Mouse (Mus musculus) intestine, embryonic 16.5 days (tissue): Measurements from ENCODE around the gene Gm20379. TPM values are rescaled to one million over a fixed set of nuclear protein-coding genes. Genes with fewer than 3 reads are reported as not detected.

ENCODE experiments used
- ATAC-seq: fragments of 200-750 bp; cut with Nextera tagmentation; 2 replicates; pipeline ENCODE4 v1.8.0; 2017; ENCODE audit warnings: moderate TSS enrichment, moderate library complexity
- H3K27ac ChIP-seq: fragments of 300-500 bp; sonication (generic); 2 replicates; pipeline ENCODE4 v1.5.1; 2014; ENCODE audit warnings: mild to moderate bottlenecking, low read length
- H3K27me3 ChIP-seq: fragments of 300-500 bp; sonication (generic); replicated peaks from 2 replicates; pipeline ENCODE4 v1.6.1; 2014; ENCODE audit warnings: low read length, control low read depth, mixed read lengths; ENCODE audit not compliant: control insufficient read depth, insufficient read depth
- H3K36me3 ChIP-seq: fragments of 300-500 bp; sonication (generic); 2 replicates; pipeline ENCODE4 v1.6.1; 2014; ENCODE audit warnings: low read length, control low read depth; ENCODE audit not compliant: control insufficient read depth, insufficient read depth
- H3K4me1 ChIP-seq: fragments of 300-500 bp; sonication (generic); 2 replicates; pipeline ENCODE4 v1.6.1; 2014; ENCODE audit warnings: low read length, control low read depth, mixed read lengths; ENCODE audit not compliant: control insufficient read depth, insufficient read depth
- H3K4me2 ChIP-seq: fragments of 300-500 bp; sonication (generic); 2 replicates; pipeline ENCODE4 v1.6.1; 2014; ENCODE audit warnings: low read depth, low read length, control low read depth
- H3K4me3 ChIP-seq: fragments of 300-500 bp; sonication (generic); 2 replicates; pipeline ENCODE4 v1.5.1; 2014; ENCODE audit warnings: mild to moderate bottlenecking, low read length
- H3K9ac ChIP-seq: fragments of 300-500 bp; sonication (generic); 2 replicates; pipeline ENCODE4 v1.6.1; 2014; ENCODE audit warnings: low read depth, low read length
- H3K9me3 ChIP-seq: fragments of 300-500 bp; sonication (generic); 2 replicates; pipeline ENCODE4 v1.6.1; 2016; ENCODE audit warnings: low read length, control low read depth; ENCODE audit not compliant: control insufficient read depth
- whole genome bisulfite sequencing: fragments of 180-500 bp; shearing (Covaris S2); extraction: QIAGEN DNeasy Blood & Tissue Kit; methylation state at CpG from one replicate; pipeline ENCODE4 v1.1.7; 2014; 5-methylcytosine and 5-hydroxymethylcytosine counted together
- polyA plus RNA-seq: library from polyadenylated mRNA; unstranded; fragments of >200 nt; fragmentation: Nextera tagmentation; extraction: Ambion mirVana; gene quantifications from 2 replicates; pipeline ENCODE4 v1.2.1, GENCODE M21; 2015

Gene Gm20379
- polyA plus RNA-seq, 1 experiment from 2014 or later, result 0.65 TPM

GRCm38 (mm10) chr13:92296490-92296889 lies 9.3 kb upstream of the Gm20379 start:
- Histone ChIP-seq H3K9me3 (no peaks in the 10 kb centered on the region), H3K4me1 (no peaks in the 10 kb centered on the region), H3K9ac (no peak overlapping the region), H3K27ac (no peak overlapping the region), H3K4me2 (no peak overlapping the region), H3K27me3 (no peaks in the 10 kb centered on the region), H3K36me3 (no peaks in the 10 kb centered on the region), H3K4me3 (no peak overlapping the region)
- WGBS, result 96% methylated on average over 4 of the region's 4 CpGs
- no peak for ATAC-seq

DNA sequence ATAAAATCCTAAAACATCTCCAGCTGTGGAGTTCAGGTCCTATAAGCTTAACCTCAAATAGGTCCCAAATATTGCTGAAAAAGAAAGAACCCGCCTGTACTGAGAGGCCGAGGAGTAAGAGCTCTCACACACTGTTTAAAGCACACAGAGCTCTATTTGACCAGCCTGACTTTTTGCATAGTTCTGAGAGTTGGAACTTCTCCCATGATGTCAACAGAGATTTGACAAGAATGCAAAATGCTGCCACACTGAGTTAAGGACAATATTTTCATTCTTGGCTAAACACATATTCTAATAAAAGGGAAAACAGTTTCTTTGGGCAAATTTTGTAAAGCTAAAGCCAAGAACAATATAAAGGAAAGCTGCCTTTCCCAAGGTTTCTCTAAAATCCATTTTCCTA lies 8.8 kb upstream of the Gm20379 start:
- Histone ChIP-seq H3K36me3 (no peaks in the 10 kb centered on the region), H3K4me1 (no peaks in the 10 kb centered on the region), H3K27ac (no peak overlapping the region), H3K4me3 (no peak overlapping the region), H3K27me3 (no peaks in the 10 kb centered on the region), H3K9me3 (no peaks in the 10 kb centered on the region), H3K4me2 (no peak overlapping the region), H3K9ac (no peak overlapping the region)
- no peak for ATAC-seq
- WGBS, result 94% methylated on average over 2 of the region's 2 CpGs

- H3K9me3 ChIP-seq, result no peaks in the 10 kb centered on the region
- WGBS, result 56% methylated on average over 1 of the region's 1 CpGs
- no peaks in the 10 kb centered on the region for H3K36me3 ChIP-seq
- H3K4me1 ChIP-seq, result no peaks in the 10 kb centered on the region
- H3K27me3 ChIP-seq, result no peaks in the 10 kb centered on the region
- H3K4me2 ChIP-seq, result no peak overlapping the region
- peak; percentile 44; the same call in 1 of the 2 replicates for ATAC-seq
- H3K9ac ChIP-seq, result no peak overlapping the region
- H3K4me3 ChIP-seq, result no peak overlapping the region
- no peak overlapping the region for H3K27ac ChIP-seq
Observed at GRCm38 (mm10) chr13:92299522-92299921, 6.3 kb upstream of the Gm20379 start.

DNA sequence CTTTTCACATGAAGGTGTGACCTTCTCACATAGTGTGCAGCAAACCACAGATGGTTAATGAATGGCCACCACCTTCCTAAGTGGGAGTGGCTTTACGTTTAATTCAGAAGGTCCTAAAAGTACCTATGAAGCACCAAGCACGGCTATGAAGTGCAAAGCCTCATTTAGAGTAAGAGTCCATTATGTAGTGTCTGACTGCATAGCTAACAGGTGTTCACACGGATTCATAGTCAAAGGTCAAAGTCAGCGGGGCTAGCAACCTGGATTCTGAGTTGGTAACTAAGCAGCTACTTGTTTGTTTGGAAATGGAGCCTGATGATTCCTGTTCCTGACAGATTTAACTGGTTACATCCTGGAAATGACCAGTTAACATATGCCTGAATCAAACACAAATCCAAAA lies 4.0 kb upstream of the Gm20379 start:
- Histone ChIP-seq H3K36me3 (no peaks in the 10 kb centered on the region), H3K27ac (no peak overlapping the region), H3K27me3 (no peaks in the 10 kb centered on the region), H3K4me2 (no peak overlapping the region), H3K9me3 (no peaks in the 10 kb centered on the region), H3K4me3 (no peak overlapping the region), H3K4me1 (no peaks in the 10 kb centered on the region), H3K9ac (no peak overlapping the region)
- ATAC-seq, result peak; percentile 50; the same call in 1 of the 2 replicates
- 50% methylated on average over 4 of the region's 4 CpGs for WGBS

DNA sequence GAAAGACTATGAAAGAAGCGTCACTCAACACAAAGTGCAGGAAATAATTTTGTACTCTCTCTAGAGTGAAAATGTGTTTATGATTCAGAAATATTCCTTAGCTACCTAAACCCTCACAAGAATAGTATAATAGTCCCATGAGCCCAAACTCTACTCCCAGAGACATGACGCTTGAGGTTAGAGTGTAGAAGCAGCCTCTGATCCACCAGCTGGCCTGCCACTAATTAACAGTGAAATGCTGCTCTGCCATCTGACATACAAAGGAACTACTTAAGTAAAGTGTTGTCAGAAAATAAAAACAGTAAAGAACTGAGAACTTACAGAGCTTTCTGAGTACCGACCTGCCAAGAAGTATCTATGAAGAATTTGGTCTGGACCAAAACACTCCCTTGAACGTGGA lies 3.3 kb upstream of the Gm20379 start:
- H3K4me3 ChIP-seq, result no peak overlapping the region
- no peak for ATAC-seq
- H3K27ac ChIP-seq, result no peak overlapping the region
- H3K9ac ChIP-seq, result no peak overlapping the region
- no peaks in the 10 kb centered on the region for H3K36me3 ChIP-seq
- H3K4me2 ChIP-seq, result no peak overlapping the region
- WGBS, result 74% methylated on average over 4 of the region's 4 CpGs
- no peaks in the 10 kb centered on the region for H3K4me1 ChIP-seq
- no peaks in the 10 kb centered on the region for H3K9me3 ChIP-seq
- H3K27me3 ChIP-seq, result no peaks in the 10 kb centered on the region

DNA sequence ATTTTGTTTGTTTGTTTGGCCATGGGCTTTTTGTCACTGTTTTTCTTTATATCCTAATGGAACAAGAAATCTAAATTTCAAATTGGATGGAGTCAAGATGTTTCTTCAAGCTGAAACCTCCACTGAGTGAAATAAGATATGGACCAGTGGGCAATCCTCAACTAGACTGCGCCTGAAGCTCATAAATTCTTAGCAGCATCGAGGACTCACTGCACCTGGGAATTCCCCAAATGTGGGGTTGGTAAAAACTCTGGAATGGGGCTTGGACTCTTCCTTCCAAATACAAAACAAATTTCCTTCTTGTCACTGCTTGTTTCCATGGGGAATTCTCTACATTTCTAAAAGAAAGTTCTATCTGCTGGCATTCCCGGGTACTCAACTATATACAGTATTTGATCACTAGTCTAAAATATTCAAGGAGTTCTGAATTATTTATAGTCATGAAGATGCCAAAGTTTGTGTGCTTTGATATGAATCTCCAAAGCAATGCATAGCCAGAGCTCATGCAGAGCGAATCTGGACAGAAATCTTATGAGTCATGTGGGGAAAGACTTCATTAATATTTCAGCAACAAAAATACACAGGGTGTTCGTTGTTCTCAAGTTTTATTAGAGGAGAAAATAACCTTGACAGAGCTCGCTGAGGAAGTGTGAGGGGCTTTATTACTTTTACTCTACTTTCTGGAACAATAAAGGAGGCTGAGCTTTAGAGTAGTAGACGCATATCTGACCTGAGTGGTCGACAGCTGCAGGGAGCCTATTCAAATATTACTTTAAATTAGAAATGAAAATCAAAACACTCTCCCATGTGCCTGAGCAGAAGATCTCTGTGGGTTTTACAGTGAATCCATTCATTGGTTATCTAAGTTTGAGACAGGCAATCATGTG lies 2.5 kb upstream of the Gm20379 start:
- H3K27ac ChIP-seq, result no peak overlapping the region
- 72% methylated on average over 8 of the region's 8 CpGs for WGBS
- H3K4me2 ChIP-seq, result no peak overlapping the region
- H3K36me3 ChIP-seq, result no peaks in the 10 kb centered on the region
- no peak overlapping the region for H3K4me3 ChIP-seq
- no peak for ATAC-seq
- no peaks in the 10 kb centered on the region for H3K4me1 ChIP-seq
- no peak overlapping the region for H3K9ac ChIP-seq
- H3K27me3 ChIP-seq, result no peaks in the 10 kb centered on the region
- H3K9me3 ChIP-seq, result no peaks in the 10 kb centered on the region

GRCm38 (mm10) chr13:92304291-92304690 lies 1.5 kb upstream of the Gm20379 start:
- Histone ChIP-seq H3K27ac (no peak overlapping the region), H3K4me2 (no peak overlapping the region), H3K4me3 (no peak overlapping the region), H3K36me3 (peaks cover 3% of the 10 kb centered on the region), H3K9ac (no peak overlapping the region), H3K27me3 (no peaks in the 10 kb centered on the region), H3K4me1 (no peaks in the 10 kb centered on the region), H3K9me3 (no peaks in the 10 kb centered on the region)
- WGBS, result 95% methylated on average over 5 of the region's 5 CpGs
- no peak for ATAC-seq

DNA sequence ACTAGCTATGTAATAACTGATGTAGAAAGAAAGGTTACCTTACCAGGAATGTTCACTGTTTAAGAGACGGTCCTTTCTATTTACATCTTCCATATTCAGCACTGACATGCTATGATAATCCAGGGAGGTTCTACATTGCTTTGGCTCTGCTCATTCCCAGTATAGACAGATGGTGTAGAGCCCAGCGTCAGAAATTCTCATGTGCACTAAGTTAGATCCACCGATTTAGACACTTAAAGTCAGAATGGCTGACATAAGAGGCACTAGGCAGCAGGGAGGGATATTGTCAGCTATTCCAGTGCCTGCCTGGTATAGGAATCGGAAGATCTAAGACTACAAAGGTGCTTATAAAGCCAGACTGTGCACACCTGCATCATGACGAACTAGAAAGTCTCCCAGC lies 8.8 kb downstream of the Gm20379 start:
- 90% methylated on average over 5 of the region's 5 CpGs for WGBS
- no peak for ATAC-seq
- no peaks in the 10 kb centered on the region for H3K4me1 ChIP-seq
- 0 out of 2 replicates have a peak, but pooled peaks cover 4% of the 10 kb centered on the region for H3K36me3 ChIP-seq
- no peaks in the 10 kb centered on the region for H3K9me3 ChIP-seq
- no peak overlapping the region for H3K4me3 ChIP-seq
- H3K4me2 ChIP-seq, result no peak overlapping the region
- H3K27ac ChIP-seq, result no peak overlapping the region
- no peak overlapping the region for H3K9ac ChIP-seq
- H3K27me3 ChIP-seq, result no peaks in the 10 kb centered on the region

DNA sequence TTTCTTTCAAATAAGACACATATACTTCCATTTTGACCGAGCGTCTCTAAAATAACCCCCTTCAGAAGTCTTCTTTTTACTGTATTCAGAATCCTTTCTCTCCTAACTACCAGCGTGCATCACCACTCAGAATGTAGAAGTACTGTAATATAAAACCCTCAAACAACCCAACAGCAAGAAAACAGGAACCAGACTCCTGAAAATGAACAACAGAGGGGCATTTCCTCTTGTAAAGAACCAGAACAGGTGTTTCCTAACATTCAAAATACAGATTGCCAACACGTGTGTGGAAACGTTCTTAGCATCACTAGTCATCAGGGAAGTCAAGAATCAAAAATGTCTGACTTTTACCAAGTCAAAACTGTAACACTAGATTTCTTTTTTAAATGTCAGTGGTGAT lies 15.0 kb downstream of the Gm20379 start:
- no peaks in the 10 kb centered on the region for H3K4me1 ChIP-seq

More for the DNA sequence above, 15.0 kb downstream of the Gm20379 start:
- Histone ChIP-seq H3K27ac (no peak overlapping the region), H3K9ac (no peak overlapping the region), H3K9me3 (no peaks in the 10 kb centered on the region), H3K4me2 (no peak overlapping the region), H3K36me3 (0 out of 2 replicates have a peak, but pooled peaks cover 4% of the 10 kb centered on the region), H3K27me3 (no peaks in the 10 kb centered on the region), H3K4me3 (no peak overlapping the region)
- WGBS, result 86% methylated on average over 5 of the region's 5 CpGs
- no peak for ATAC-seq
